Mouse (Mus musculus) liver, postnatal 0 days (tissue): ENCODE results near the gene Sv2b. TPM values are rescaled to one million over a fixed set of nuclear protein-coding genes. Genes with fewer than 3 reads are reported as not detected.

ENCODE experiments used
- ATAC-seq: fragments of 200-750 bp; cut with Nextera tagmentation; 2 replicates; pipeline ENCODE4 v1.8.0; 2017; ENCODE audit warnings: mild to moderate bottlenecking, moderate library complexity
- DNase-seq: peaks from one replicate; pipeline ENCODE4 v3.0.0-alpha.2; 2016
- H3K27ac ChIP-seq: fragments of 300-500 bp; sonication (generic); 2 replicates; pipeline ENCODE4 v1.5.1; 2014; ENCODE audit warnings: antibody characterized with exemption, moderate library complexity, mild to moderate bottlenecking, low read depth
- H3K27me3 ChIP-seq: fragments of 300-500 bp; sonication (generic); 2 replicates; pipeline ENCODE4 v1.6.1; 2014; ENCODE audit warnings: low read length, control low read depth, mixed read lengths; ENCODE audit not compliant: insufficient read depth
- H3K36me3 ChIP-seq: fragments of 300-500 bp; sonication (generic); replicated peaks from 2 replicates; pipeline ENCODE4 v1.6.1; 2014; ENCODE audit warnings: mild to moderate bottlenecking, control low read depth, low read length, moderate library complexity, mixed read lengths; ENCODE audit not compliant: insufficient read depth
- H3K4me1 ChIP-seq: fragments of 300-500 bp; sonication (generic); 2 replicates; pipeline ENCODE4 v1.6.1; 2014; ENCODE audit warnings: antibody characterized with exemption, mild to moderate bottlenecking, control low read depth; ENCODE audit not compliant: insufficient read depth
- H3K4me2 ChIP-seq: fragments of 300-500 bp; sonication (generic); 2 replicates; pipeline ENCODE4 v1.6.1; 2014; ENCODE audit warnings: low read depth, mild to moderate bottlenecking, low read length, moderate library complexity, mixed read lengths
- H3K4me3 ChIP-seq: fragments of 300-500 bp; sonication (generic); 2 replicates; pipeline ENCODE4 v1.5.1; 2014; ENCODE audit warnings: low read depth, low read length
- H3K9ac ChIP-seq: fragments of 300-500 bp; sonication (generic); replicated peaks from 2 replicates; pipeline ENCODE4 v1.6.1; 2014; ENCODE audit warnings: mild to moderate bottlenecking, moderate library complexity
- H3K9me3 ChIP-seq: fragments of 300-500 bp; sonication (generic); 2 replicates; pipeline ENCODE4 v1.6.1; 2016; ENCODE audit warnings: mild to moderate bottlenecking, control low read depth, low read length, mixed read lengths
- CTCF ChIP-seq: sonication (generic); IDR thresholded peaks from 2 replicates; pipeline ENCODE4 v1.5.1; 2016; ENCODE audit warnings: antibody characterized with exemption, low read depth
- EP300 ChIP-seq: IDR thresholded peaks from 2 replicates; pipeline ENCODE4 v1.6.1; 2016; ENCODE audit warnings: antibody characterized with exemption, low read depth, mild to moderate bottlenecking
- WGBS: fragments of 180-500 bp; shearing (Covaris S2); extraction: QIAGEN DNeasy Blood & Tissue Kit; methylation state at CpG from one replicate; pipeline ENCODE4 v1.1.7; 2014; ENCODE audit not compliant: insufficient replicate concordance; 5-methylcytosine and 5-hydroxymethylcytosine counted together
- polyA plus RNA-seq: library from polyadenylated mRNA; unstranded; fragments of >200 nt; fragmentation: Nextera tagmentation; extraction: Ambion mirVana; gene quantifications from 2 replicates; pipeline ENCODE4 v1.2.1, GENCODE M21; 2015

Sv2b gene
- polyA plus RNA-seq, 1 experiment from 2014 or later, result not detected

DNA sequence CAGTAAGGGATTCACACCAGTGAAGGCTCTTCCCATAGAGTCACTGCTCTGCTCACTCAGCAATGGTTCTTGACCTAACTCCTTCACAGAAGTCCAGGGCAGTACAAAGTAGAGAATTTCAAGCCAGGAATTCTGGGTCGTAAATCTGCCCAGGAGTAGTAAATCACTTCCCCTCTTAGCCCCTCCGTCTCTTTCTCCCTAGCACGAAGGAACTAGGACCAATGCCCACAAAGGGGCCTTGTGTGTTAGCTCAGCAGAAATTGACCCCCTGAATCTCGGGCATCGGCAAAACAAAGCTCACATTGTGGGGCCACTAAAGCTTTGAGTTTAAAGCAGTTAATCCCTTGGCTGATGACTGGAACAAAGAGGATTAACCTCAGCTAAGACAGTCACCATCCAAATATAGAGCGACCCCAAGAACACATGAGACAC lies 12.4 kb downstream of the Sv2b start:
- 40% methylated on average over 6 of the region's 6 CpGs for WGBS
- DNase-seq, result no peak
- H3K4me2 ChIP-seq, result no peak overlapping the region

DNA sequence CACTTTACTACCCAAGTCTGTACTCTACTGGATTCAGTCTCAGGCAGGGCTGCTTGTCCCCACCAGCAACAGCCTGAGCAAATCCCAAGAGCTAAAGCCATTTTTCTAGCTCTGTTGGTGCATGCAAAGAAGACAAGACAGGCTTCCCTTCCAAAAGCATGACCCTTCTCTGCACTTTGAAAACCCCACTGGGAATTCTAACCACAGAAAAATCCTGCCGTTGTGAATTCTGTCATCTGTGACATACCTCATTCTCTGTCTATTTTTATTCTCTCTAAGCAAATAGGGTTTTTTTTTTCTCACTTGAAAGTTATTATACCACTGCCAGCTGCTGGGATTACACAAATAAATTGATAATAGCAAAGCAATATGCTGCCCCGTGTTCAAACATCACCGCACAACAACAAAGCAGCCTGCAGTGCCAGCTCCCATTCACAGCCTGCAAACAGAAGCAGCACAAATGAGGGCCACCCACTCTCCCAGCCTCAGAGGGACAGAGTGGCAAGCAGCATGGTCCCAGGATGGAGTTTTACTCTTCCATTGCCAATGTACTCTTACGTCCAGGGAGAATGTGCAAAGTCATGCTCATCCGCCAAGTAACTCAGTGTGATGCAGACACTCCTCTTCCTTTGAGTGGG lies 13.7 kb downstream of the Sv2b start:
- no peak overlapping the region for H3K4me3 ChIP-seq
- no peak overlapping the region for H3K4me2 ChIP-seq
- ATAC-seq (no peak), DNase-seq (no peak)
- H3K27ac ChIP-seq, result no peak overlapping the region
- H3K9ac ChIP-seq, result no peak overlapping the region
- H3K4me1 ChIP-seq, result no peaks in the 10 kb centered on the region
- H3K9me3 ChIP-seq, result no peaks in the 10 kb centered on the region
- no peaks in the 10 kb centered on the region for H3K36me3 ChIP-seq
- 60% methylated on average over 5 of the region's 5 CpGs for WGBS
- TF ChIP-seq EP300 (no peak), CTCF (no peak)
- H3K27me3 ChIP-seq, result no peaks in the 10 kb centered on the region

More for the DNA sequence above, 12.4 kb downstream of the Sv2b start:
- no peak for ATAC-seq
- no peaks in the 10 kb centered on the region for H3K4me1 ChIP-seq
- H3K9ac ChIP-seq, result no peak overlapping the region
- TF ChIP-seq CTCF (no peak), EP300 (no peak)
- H3K27ac ChIP-seq, result no peak overlapping the region
- no peaks in the 10 kb centered on the region for H3K9me3 ChIP-seq
- no peak overlapping the region for H3K4me3 ChIP-seq
- no peaks in the 10 kb centered on the region for H3K27me3 ChIP-seq
- H3K36me3 ChIP-seq, result no peaks in the 10 kb centered on the region

DNA sequence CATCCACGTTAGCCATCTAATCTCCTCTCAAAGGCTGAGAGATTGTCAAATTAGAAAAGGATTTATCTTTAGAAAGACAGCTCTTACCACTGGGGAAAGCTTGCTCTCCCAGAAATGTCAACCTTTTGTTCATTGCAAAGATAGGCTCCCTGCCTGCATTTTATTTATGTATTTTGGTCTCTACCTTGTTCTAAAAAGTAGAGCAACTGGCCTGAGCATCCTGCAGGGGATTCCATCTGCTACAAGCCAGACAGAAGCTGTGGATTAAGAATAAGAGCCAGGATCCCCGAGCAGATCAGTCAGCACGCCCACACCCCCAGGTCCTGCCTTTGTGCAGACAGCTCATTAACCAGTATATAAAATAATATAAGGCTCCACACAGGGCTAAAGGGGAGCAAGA lies 16.8 kb downstream of the Sv2b start:
- no peaks in the 10 kb centered on the region for H3K36me3 ChIP-seq
- ATAC-seq, result no peak
- DNase-seq, result no peak
- no peak overlapping the region for H3K4me3 ChIP-seq
- no peaks in the 10 kb centered on the region for H3K4me1 ChIP-seq
- 57% methylated on average over 3 of the region's 3 CpGs for WGBS
- TF ChIP-seq EP300 (no peak), CTCF (no peak)
- no peak overlapping the region for H3K9ac ChIP-seq
- H3K27ac ChIP-seq, result no peak overlapping the region
- H3K4me2 ChIP-seq, result no peak overlapping the region
- no peaks in the 10 kb centered on the region for H3K27me3 ChIP-seq
- H3K9me3 ChIP-seq, result no peaks in the 10 kb centered on the region

DNA sequence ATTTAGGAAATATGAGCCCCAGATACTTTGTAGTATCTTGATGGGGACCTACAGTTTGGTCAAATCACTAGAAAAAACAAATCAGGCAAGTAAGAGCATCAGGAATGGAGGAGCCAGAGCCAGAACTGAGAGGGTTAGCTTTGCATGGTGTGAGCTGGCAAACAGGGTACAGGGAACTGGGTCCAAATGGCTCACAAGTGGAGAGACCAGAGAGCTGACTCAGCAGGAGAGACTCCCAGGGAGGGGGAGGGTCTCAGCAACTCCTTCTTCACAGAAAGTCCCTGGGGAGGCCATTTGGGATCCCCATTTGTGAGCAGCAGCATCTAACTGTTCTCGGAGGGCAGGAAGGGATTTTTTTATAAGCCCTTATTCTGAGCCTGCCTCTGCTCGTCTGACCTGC lies 18.5 kb downstream of the Sv2b start:
- Histone ChIP-seq H3K4me1 (no peaks in the 10 kb centered on the region), H3K27ac (no peak overlapping the region), H3K4me3 (no peak overlapping the region), H3K36me3 (no peaks in the 10 kb centered on the region), H3K9me3 (no peaks in the 10 kb centered on the region), H3K4me2 (no peak overlapping the region), H3K27me3 (no peaks in the 10 kb centered on the region), H3K9ac (no peak overlapping the region)
- ATAC-seq (no peak), DNase-seq (no peak)
- WGBS, result 53% methylated on average over 2 of the region's 2 CpGs
- no peak for TF ChIP-seq EP300
- TF ChIP-seq CTCF, result no peak

DNA sequence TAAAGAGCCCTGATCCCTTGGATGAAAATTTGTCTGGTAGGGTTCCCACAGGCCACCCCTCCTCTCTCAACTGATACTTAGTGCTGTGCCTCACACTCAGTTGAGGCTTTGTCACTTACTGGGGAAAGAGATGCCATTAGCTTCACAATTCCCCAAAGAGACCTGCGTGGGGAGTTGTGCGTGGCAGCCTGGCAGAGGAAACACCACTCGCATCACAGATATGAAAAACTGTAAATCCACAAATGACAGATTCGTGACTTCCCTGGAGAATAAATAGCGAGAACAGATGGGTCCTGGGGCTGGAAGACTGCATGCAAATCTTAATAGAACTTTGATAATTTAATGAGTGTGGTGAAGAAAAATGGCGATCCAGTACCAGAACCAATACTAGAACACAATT lies 21.8 kb downstream of the Sv2b start:
- Histone ChIP-seq H3K27ac (no peak overlapping the region), H3K9ac (no peak overlapping the region), H3K36me3 (no peaks in the 10 kb centered on the region), H3K4me2 (no peak overlapping the region), H3K27me3 (no peaks in the 10 kb centered on the region), H3K9me3 (no peaks in the 10 kb centered on the region), H3K4me1 (no peaks in the 10 kb centered on the region), H3K4me3 (no peak overlapping the region)
- WGBS, result 75% methylated on average over 6 of the region's 6 CpGs
- DNase-seq (no peak), ATAC-seq (no peak)
- TF ChIP-seq CTCF (no peak), EP300 (no peak)

DNA sequence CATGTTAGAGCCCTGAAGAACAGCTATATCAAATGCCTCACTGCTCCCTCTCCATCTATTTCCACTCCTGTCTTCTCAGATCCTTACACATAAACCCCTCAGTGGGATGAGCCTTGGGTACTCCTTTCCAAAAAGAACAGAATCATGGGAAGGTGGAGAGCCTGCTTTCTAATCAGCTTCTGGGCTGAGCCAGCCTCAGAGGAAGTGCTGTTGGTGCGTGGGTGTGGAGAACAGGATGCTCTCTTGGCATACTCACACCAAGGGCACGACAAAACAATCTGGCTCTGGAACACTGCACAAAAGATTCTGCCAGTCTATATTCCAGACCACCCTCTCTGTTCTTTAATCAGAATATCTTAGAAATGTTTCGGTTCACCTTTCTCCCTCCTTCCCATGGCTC lies 26.1 kb downstream of the Sv2b start:
- no peaks in the 10 kb centered on the region for H3K4me1 ChIP-seq
- H3K27ac ChIP-seq, result no peak overlapping the region
- no peaks in the 10 kb centered on the region for H3K27me3 ChIP-seq
- H3K4me3 ChIP-seq, result no peak overlapping the region
- ATAC-seq (no peak), DNase-seq (no peak)
- no peak for TF ChIP-seq EP300
- TF ChIP-seq CTCF, result no peak
- H3K36me3 ChIP-seq, result no peaks in the 10 kb centered on the region
- WGBS, result 52% methylated on average over 3 of the region's 3 CpGs
- H3K9me3 ChIP-seq, result no peaks in the 10 kb centered on the region
- H3K4me2 ChIP-seq, result no peak overlapping the region
- H3K9ac ChIP-seq, result no peak overlapping the region

DNA sequence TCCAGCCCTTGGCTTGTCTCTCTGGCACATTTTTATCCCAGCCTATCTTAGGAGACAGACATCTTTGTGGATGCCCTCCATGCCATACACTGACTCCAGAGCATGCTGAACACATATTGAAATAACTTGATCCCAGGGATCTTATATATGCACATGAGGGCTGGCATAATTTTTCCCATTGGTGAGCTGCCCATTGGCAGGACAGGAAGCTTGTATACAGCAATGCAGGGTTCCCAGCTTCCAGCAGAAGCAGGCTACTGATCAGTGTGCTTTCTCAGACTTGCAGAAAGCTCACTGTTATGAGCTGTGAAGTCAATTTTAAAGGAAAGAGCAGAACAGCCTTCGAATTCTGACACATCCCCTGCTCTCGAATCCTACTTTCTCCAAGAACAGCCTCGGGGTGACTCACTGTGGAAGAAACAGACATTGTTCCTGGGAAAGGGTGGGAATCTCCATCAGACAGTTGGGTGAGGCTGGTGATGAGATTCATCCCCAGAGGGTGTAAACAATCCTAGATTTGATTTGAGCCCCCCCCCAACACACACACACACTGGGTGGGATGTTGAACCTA lies 26.9 kb downstream of the Sv2b start:
- no peak for TF ChIP-seq CTCF
- no peak for TF ChIP-seq EP300
- DNase-seq (no peak), ATAC-seq (no peak)
- Histone ChIP-seq H3K27ac (no peak overlapping the region), H3K4me3 (no peak overlapping the region), H3K4me2 (no peak overlapping the region), H3K27me3 (no peaks in the 10 kb centered on the region), H3K9ac (no peak overlapping the region), H3K4me1 (no peaks in the 10 kb centered on the region), H3K9me3 (no peaks in the 10 kb centered on the region), H3K36me3 (no peaks in the 10 kb centered on the region)
- 66% methylated on average over 3 of the region's 3 CpGs for WGBS
